ENCODE assay signal across 8 mouse cellular contexts in the genomic region with DNA sequence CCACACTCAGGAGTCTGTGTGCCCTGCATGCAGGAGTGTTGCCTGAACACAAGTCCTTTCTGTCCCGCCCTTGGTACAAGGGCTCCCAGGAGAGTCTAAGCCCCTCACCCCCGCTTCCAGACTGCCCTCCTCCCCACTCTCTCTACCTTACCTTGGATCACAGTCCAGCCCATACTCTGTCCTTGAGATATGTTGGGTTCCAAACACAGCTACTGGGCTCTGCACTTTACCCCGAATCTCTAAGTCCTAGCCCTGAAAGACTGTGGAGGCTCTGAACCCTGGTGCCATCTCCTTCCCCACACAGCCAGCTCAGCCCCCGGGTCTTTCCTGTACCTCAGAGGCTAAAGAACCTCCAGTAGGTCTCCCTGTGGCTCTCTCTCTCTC.
A peak's percentile ranks its signal among the peaks of the same experiment; 100 is the strongest.
DNase-seq lines count a peak whose midpoint lies in the region; ATAC-seq and TF ChIP-seq lines count a peak whose summit lies in the region.

No protein-coding gene starts in this region.

- WGBS in spleen, adult 2 months = 9% methylated on average over 4 of the region's 4 CpGs
- WGBS in forebrain, embryonic 12.5 days = 9% methylated on average over 4 of the region's 4 CpGs
- WGBS in limb, embryonic 14.5 days = 33% methylated on average over 4 of the region's 4 CpGs
- 27% methylated on average over 4 of the region's 4 CpGs for WGBS in stomach, embryonic 15.5 days

- peaks cover 19% of the 10 kb centered on the region; the same call in 1 of the 2 replicates for H3K4me1 ChIP-seq in spleen, adult 2 months (ENCODE audit: control insufficient read depth, insufficient read depth, insufficient read length)
- peaks cover 51% of the 10 kb centered on the region for H3K4me1 ChIP-seq in forebrain, embryonic 12.5 days
- H3K4me1 ChIP-seq in limb, embryonic 14.5 days (ENCODE audit: control insufficient read depth, insufficient read depth, low read length) = peaks cover 12% of the 10 kb centered on the region; the same call in 1 of the 2 replicates
- peaks cover 10% of the 10 kb centered on the region; the same call in 1 of the 2 replicates for H3K4me1 ChIP-seq in stomach, embryonic 15.5 days

- no peaks in the 10 kb centered on the region for H3K27me3 ChIP-seq in spleen, adult 2 months (ENCODE audit: control insufficient read depth, insufficient read depth, low read length)
- no peaks in the 10 kb centered on the region for H3K27me3 ChIP-seq in forebrain, embryonic 12.5 days
- H3K27me3 ChIP-seq in limb, embryonic 14.5 days (ENCODE audit: control insufficient read depth, insufficient read depth, low read length) = no peaks in the 10 kb centered on the region
- no peaks in the 10 kb centered on the region for H3K27me3 ChIP-seq in stomach, embryonic 15.5 days (replicated peaks)

- no peaks in the 10 kb centered on the region for H3K9me3 ChIP-seq in forebrain, embryonic 12.5 days
- H3K9me3 ChIP-seq in limb, embryonic 14.5 days (ENCODE audit: control insufficient read depth, low read length) = no peaks in the 10 kb centered on the region
- no peaks in the 10 kb centered on the region for H3K9me3 ChIP-seq in stomach, embryonic 15.5 days

- TF ChIP-seq CTCF in spleen, adult 2 months (IDR thresholded peaks at IDR 0.05; ENCODE audit: extremely low read depth, insufficient read depth, insufficient read length, insufficient replicate concordance) = no peak

- 0 out of 2 replicates have a peak, but pooled peaks have one; percentile 12 for ATAC-seq in forebrain, embryonic 12.5 days (ENCODE audit: low FRiP score)
- ATAC-seq in limb, embryonic 14.5 days (ENCODE audit: low FRiP score, low read depth) = no peak
- ATAC-seq in stomach, embryonic 15.5 days (ENCODE audit: insufficient read depth, low FRiP score, low read depth) = 0 out of 2 replicates have a peak, but pooled peaks have one; percentile 0
- no peak for ATAC-seq in frontal cortex, adult (ENCODE audit: low TSS enrichment)

- TF ChIP-seq POLR2A in spleen, adult 2 months (IDR thresholded peaks at IDR 0.05; ENCODE audit: low read depth, low read length) = no peak
- no peak for TF ChIP-seq POLR2A in limb, embryonic 14.5 days (IDR thresholded peaks at IDR 0.05; ENCODE audit: borderline replicate concordance, extremely low read depth, insufficient read depth, insufficient read length)

- peak overlapping the region; percentile 37; the same call in 1 of the 2 replicates for H3K4me3 ChIP-seq in spleen, adult 2 months (ENCODE audit: extremely low read depth, insufficient read depth, insufficient read length)
- peak overlapping the region; percentile 30 for H3K4me3 ChIP-seq in forebrain, embryonic 12.5 days (replicated peaks)
- H3K4me3 ChIP-seq in limb, embryonic 14.5 days (replicated peaks; ENCODE audit: low read length) = 0 out of 2 replicates have a peak overlapping the region, but pooled peaks have one; percentile 1
- H3K4me3 ChIP-seq in stomach, embryonic 15.5 days (replicated peaks) = peak overlapping the region; percentile 38

- peak overlapping the region; percentile 51 for H3K9ac ChIP-seq in forebrain, embryonic 12.5 days
- H3K9ac ChIP-seq in limb, embryonic 14.5 days (ENCODE audit: low read depth, low read length, severe bottlenecking) = 0 out of 2 replicates have a peak overlapping the region, but pooled peaks have one; percentile 31
- peak overlapping the region; percentile 33 for H3K9ac ChIP-seq in stomach, embryonic 15.5 days

- DNase-seq in spleen, adult 2 months (ENCODE audit: low read depth in 1 of 2, low spot score in 2 of 2) = no peak
- no peak for DNase-seq in spleen, adult 12 weeks (ENCODE audit: low spot score)
- no peak for DNase-seq in limb, embryonic 14.5 days (ENCODE audit: low spot score)
- DNase-seq in MN1 (ENCODE audit: low spot score) = no peak
- no peak for DNase-seq in adrenal gland, postnatal 10 days

- no peaks in the 10 kb centered on the region for H3K36me3 ChIP-seq in spleen, adult 2 months (ENCODE audit: control insufficient read depth, insufficient read depth, low read length)
- no peaks in the 10 kb centered on the region for H3K36me3 ChIP-seq in forebrain, embryonic 12.5 days (replicated peaks)
- no peaks in the 10 kb centered on the region for H3K36me3 ChIP-seq in limb, embryonic 14.5 days (ENCODE audit: control insufficient read depth, insufficient read depth, low read length)
- no peaks in the 10 kb centered on the region for H3K36me3 ChIP-seq in stomach, embryonic 15.5 days

- peak overlapping the region; percentile 95 for H3K27ac ChIP-seq in spleen, adult 2 months (ENCODE audit: insufficient read depth, low read length)
- H3K27ac ChIP-seq in forebrain, embryonic 12.5 days = peak overlapping the region; percentile 85
- peak overlapping the region; percentile 38; the same call in 1 of the 2 replicates for H3K27ac ChIP-seq in limb, embryonic 14.5 days (replicated peaks; ENCODE audit: low read depth, low read length)
- H3K27ac ChIP-seq in stomach, embryonic 15.5 days = peak overlapping the region; percentile 94

- H3K4me2 ChIP-seq in forebrain, embryonic 12.5 days = peak overlapping the region; percentile 49
- H3K4me2 ChIP-seq in limb, embryonic 14.5 days (replicated peaks; ENCODE audit: low read depth, low read length, severe bottlenecking) = no peak overlapping the region
- peak overlapping the region; percentile 52 for H3K4me2 ChIP-seq in stomach, embryonic 15.5 days

Comparison
In these comparisons a context has a peak if more than half of its experiments do, and no peak if none do; other contexts are left out.
1. H3K27ac ChIP-seq: peak in every context shown above with its lines; median percentile 95 in spleen, adult 2 months; 94 in stomach, embryonic 15.5 days; 85 in forebrain, embryonic 12.5 days; 38 in limb, embryonic 14.5 days.
2. ATAC-seq: peak in forebrain, embryonic 12.5 days (single experiment) and stomach, embryonic 15.5 days (single experiment); none in limb, embryonic 14.5 days (single experiment) and frontal cortex, adult (single experiment).
3. Peak in every context shown above with its lines, with median percentiles within 50 percentile points of each other: H3K4me3 ChIP-seq and H3K9ac ChIP-seq.